Mouse (Mus musculus) MEL (cell line): ENCODE measurements around the gene Gsta4.

Experiments
- CHD1 ChIP-seq: IDR thresholded peaks from 2 replicates; pipeline ENCODE4 v1.6.1; 2012; ENCODE audit warnings: low read depth, mild to moderate bottlenecking, inconsistent platforms, low read length, improper control_type of control experiment
- CTCF ChIP-seq, 3 experiments: IDR thresholded peaks in 2 of 3; conservative IDR thresholded peaks in 1 of 3; 2 replicates each; pipeline ENCODE4 v1.5.1; 2011 to 2012; ENCODE audit warnings: low read length in 3 of 3, low read depth in 2 of 3, mild to moderate bottlenecking in 2 of 3, improper control_type of control experiment in 1 of 3, inconsistent platforms in 1 of 3, mixed read lengths in 1 of 3, moderate library complexity in 1 of 3; ENCODE audit not compliant: control insufficient read depth in 1 of 3, insufficient read depth in 1 of 3, poor library complexity in 1 of 3, severe bottlenecking in 1 of 3
- EP300 ChIP-seq, 2 experiments: IDR thresholded peaks; 2 replicates each; pipeline ENCODE4 v1.6.1; 2011; ENCODE audit warnings: improper control_type of control experiment in 2 of 2, low read length in 2 of 2, low read depth in 1 of 2, mild to moderate bottlenecking in 1 of 2
- HCFC1 ChIP-seq: IDR thresholded peaks from 2 replicates; pipeline ENCODE4 v1.6.1; 2012; ENCODE audit warnings: low read depth, mild to moderate bottlenecking, inconsistent platforms, low read length, improper control_type of control experiment, moderate library complexity
- JUND ChIP-seq: IDR thresholded peaks from 2 replicates; pipeline ENCODE4 v1.6.1; 2011; ENCODE audit warnings: low read depth, mild to moderate bottlenecking, improper control_type of control experiment, low read length
- MYB ChIP-seq: IDR thresholded peaks from 2 replicates; pipeline ENCODE4 v1.6.1; 2011; ENCODE audit warnings: mild to moderate bottlenecking, low read depth, low read length, improper control_type of control experiment
- NELFE ChIP-seq: IDR thresholded peaks from 2 replicates; pipeline ENCODE4 v1.6.1; 2011; ENCODE audit warnings: low read depth, low read length, improper control_type of control experiment
- POLR2A ChIP-seq, 2 experiments: IDR thresholded peaks; 2 replicates each; pipeline ENCODE4 v1.6.1; 2011 to 2012; ENCODE audit warnings: low read length in 2 of 2, mild to moderate bottlenecking in 2 of 2, control low read depth in 1 of 2, improper control_type of control experiment in 1 of 2, low read depth in 1 of 2, moderate library complexity in 1 of 2; ENCODE audit not compliant: control insufficient read depth in 1 of 2, insufficient read depth in 1 of 2, poor library complexity in 1 of 2
- SMC3 ChIP-seq: IDR thresholded peaks from 2 replicates; pipeline ENCODE4 v1.6.1; 2011; ENCODE audit warnings: low read depth, low read length, improper control_type of control experiment
- TAL1 ChIP-seq: IDR thresholded peaks from 2 replicates; pipeline ENCODE4 v1.6.1; 2012; ENCODE audit warnings: mild to moderate bottlenecking, inconsistent platforms, low read length, moderate library complexity, mixed read lengths
- TCF12 ChIP-seq: IDR thresholded peaks from 2 replicates; pipeline ENCODE4 v1.6.1; 2014; ENCODE audit warnings: low read depth, mild to moderate bottlenecking, inconsistent platforms, low read length, improper control_type of control experiment, moderate library complexity
- ZNF384 ChIP-seq: IDR thresholded peaks from 2 replicates; pipeline ENCODE4 v1.6.1; 2012; ENCODE audit warnings: low read depth, mild to moderate bottlenecking, inconsistent platforms, low read length, improper control_type of control experiment

DNA sequence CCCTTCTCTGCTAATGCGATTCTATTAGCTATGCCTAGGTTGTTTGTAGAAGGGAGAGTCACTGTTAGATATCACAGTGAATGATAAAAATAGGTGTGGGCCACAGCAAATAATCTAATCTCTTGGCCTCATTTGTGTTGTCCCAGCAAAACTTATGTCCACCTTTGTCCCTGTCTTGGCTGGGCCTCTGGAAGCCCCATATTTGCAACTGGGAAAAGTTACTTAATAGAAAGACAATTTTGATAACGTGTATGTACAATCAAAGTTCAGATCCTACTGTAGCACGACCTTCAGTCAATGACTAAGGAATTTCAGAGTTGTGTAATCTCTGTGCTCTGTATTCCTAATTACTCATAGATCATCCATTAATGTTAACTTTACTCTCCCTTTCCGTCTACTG lies 34.5 kb downstream of the Gsta4 start:
- TF ChIP-seq CTCF (IDR thresholded peaks at IDR 0.05 in 2 of 3, conservative IDR thresholded peaks at IDR 0.05 in 1 of 3; ENCODE audit: control insufficient read depth in 1 of 3, insufficient read depth in 1 of 3, low read depth in 2 of 3, low read length in 3 of 3, poor library complexity in 1 of 3, severe bottlenecking in 1 of 3) = no peak
- TF ChIP-seq ZNF384 = no peak
- TF ChIP-seq EP300 (IDR thresholded peaks at IDR 0.05; ENCODE audit: low read depth in 1 of 2, low read length in 2 of 2) = no peak
- no peak for TF ChIP-seq POLR2A (IDR thresholded peaks at IDR 0.05; ENCODE audit: control insufficient read depth in 1 of 2, insufficient read depth in 1 of 2, low read depth in 1 of 2, low read length in 2 of 2, poor library complexity in 1 of 2)
- TF ChIP-seq JUND = no peak
- no peak for TF ChIP-seq NELFE
- no peak for TF ChIP-seq CHD1
- TF ChIP-seq MYB = no peak
- TF ChIP-seq SMC3 = no peak
- TF ChIP-seq TCF12 = no peak
- no peak for TF ChIP-seq TAL1
- no peak for TF ChIP-seq HCFC1
